Mouse (Mus musculus): ENCODE measurements around the gene Saxo1.

The Saxo1 gene

GRCm38 (mm10) chr4:86558228-86558627 is at the start of gene Saxo1:
Gene Saxo1 (minus strand): TSS chr4:86558328.
- no peaks in the 10 kb centered on the region for H3K27me3 ChIP-seq (ENCODE audit: control insufficient read depth, insufficient read depth, low read length, poor library complexity, severe bottlenecking)
- no peaks in the 10 kb centered on the region for H3K36me3 ChIP-seq (ENCODE audit: control insufficient read depth, insufficient read depth, low read length, poor library complexity, severe bottlenecking)
- no peak for DNase-seq (ENCODE audit: low read depth, low spot score)

GRCm38 (mm10) chr4:86591304-86591703 is 33.2 kb upstream of the Saxo1 start:
- Histone ChIP-seq H3K27me3 (ENCODE audit: control insufficient read depth, insufficient read depth, low read length, poor library complexity, severe bottlenecking) (no peaks in the 10 kb centered on the region; the same call in 1 of the 2 replicates), H3K36me3 (ENCODE audit: control insufficient read depth, insufficient read depth, low read length, poor library complexity, severe bottlenecking) (0 out of 2 replicates have a peak, but pooled peaks cover 2% of the 10 kb centered on the region)
- no peak for DNase-seq (ENCODE audit: low read depth, low spot score)

- H3K36me3 ChIP-seq (ENCODE audit: control insufficient read depth, insufficient read depth, low read length, poor library complexity, severe bottlenecking): peaks cover 8% of the 10 kb centered on the region
- DNase-seq (ENCODE audit: low read depth, low spot score): peak; percentile 87
- H3K27me3 ChIP-seq (ENCODE audit: control insufficient read depth, insufficient read depth, low read length, poor library complexity, severe bottlenecking): no peaks in the 10 kb centered on the region; the same call in 1 of the 2 replicates
Measured at GRCm38 (mm10) chr4:86588236-86588635, 30.1 kb upstream of the Saxo1 start.

- peaks cover 6% of the 10 kb centered on the region for H3K36me3 ChIP-seq (ENCODE audit: control insufficient read depth, insufficient read depth, low read length, poor library complexity, severe bottlenecking)
- DNase-seq (ENCODE audit: low read depth, low spot score): peak; percentile 71
- H3K27me3 ChIP-seq (ENCODE audit: control insufficient read depth, insufficient read depth, low read length, poor library complexity, severe bottlenecking): no peaks in the 10 kb centered on the region
Measured at GRCm38 (mm10) chr4:86580591-86580990, 22.5 kb upstream of the Saxo1 start.

GRCm38 (mm10) chr4:86580056-86580455 is 21.9 kb upstream of the Saxo1 start:
- H3K27me3 ChIP-seq (ENCODE audit: control insufficient read depth, insufficient read depth, low read length, poor library complexity, severe bottlenecking): no peaks in the 10 kb centered on the region
- peaks cover 4% of the 10 kb centered on the region; the same call in 1 of the 2 replicates for H3K36me3 ChIP-seq (ENCODE audit: control insufficient read depth, insufficient read depth, low read length, poor library complexity, severe bottlenecking)
- DNase-seq (ENCODE audit: low read depth, low spot score): peak; percentile 88

GRCm38 (mm10) chr4:86576630-86577225 is 18.6 kb upstream of the Saxo1 start:
- no peak for DNase-seq (ENCODE audit: low read depth, low spot score)
- no peaks in the 10 kb centered on the region for H3K36me3 ChIP-seq (ENCODE audit: control insufficient read depth, insufficient read depth, low read length, poor library complexity, severe bottlenecking)
- no peaks in the 10 kb centered on the region for H3K27me3 ChIP-seq (ENCODE audit: control insufficient read depth, insufficient read depth, low read length, poor library complexity, severe bottlenecking)

- no peak for DNase-seq (ENCODE audit: low read depth, low spot score)
- Histone ChIP-seq H3K36me3 (ENCODE audit: control insufficient read depth, insufficient read depth, low read length, poor library complexity, severe bottlenecking) (no peaks in the 10 kb centered on the region), H3K27me3 (ENCODE audit: control insufficient read depth, insufficient read depth, low read length, poor library complexity, severe bottlenecking) (no peaks in the 10 kb centered on the region)
Measured at GRCm38 (mm10) chr4:86576120-86576541, 18.0 kb upstream of the Saxo1 start.

GRCm38 (mm10) chr4:86575283-86575983 is 17.3 kb upstream of the Saxo1 start, which contains the start of gene Rraga:
Gene Rraga (plus strand): TSS chr4:86575668.
- Histone ChIP-seq H3K27me3 (ENCODE audit: control insufficient read depth, insufficient read depth, low read length, poor library complexity, severe bottlenecking) (no peaks in the 10 kb centered on the region), H3K36me3 (ENCODE audit: control insufficient read depth, insufficient read depth, low read length, poor library complexity, severe bottlenecking) (no peaks in the 10 kb centered on the region)
- peak; percentile 97 for DNase-seq (ENCODE audit: low read depth, low spot score)

- Histone ChIP-seq H3K36me3 (ENCODE audit: control insufficient read depth, insufficient read depth, low read length, poor library complexity, severe bottlenecking) (no peaks in the 10 kb centered on the region), H3K27me3 (ENCODE audit: control insufficient read depth, insufficient read depth, low read length, poor library complexity, severe bottlenecking) (no peaks in the 10 kb centered on the region)
- DNase-seq (ENCODE audit: low read depth, low spot score): no peak
Measured at GRCm38 (mm10) chr4:86574939-86575282, 16.8 kb upstream of the Saxo1 start.

GRCm38 (mm10) chr4:86561061-86561460 is 2.9 kb upstream of the Saxo1 start:
- H3K27me3 ChIP-seq (ENCODE audit: control insufficient read depth, insufficient read depth, low read length, poor library complexity, severe bottlenecking): no peaks in the 10 kb centered on the region
- no peaks in the 10 kb centered on the region for H3K36me3 ChIP-seq (ENCODE audit: control insufficient read depth, insufficient read depth, low read length, poor library complexity, severe bottlenecking)
- no peak for DNase-seq (ENCODE audit: low read depth, low spot score)

GRCm38 (mm10) chr4:86559006-86559405 is 878 bp upstream of the Saxo1 start:
- no peak for DNase-seq (ENCODE audit: low read depth, low spot score)
- Histone ChIP-seq H3K27me3 (ENCODE audit: control insufficient read depth, insufficient read depth, low read length, poor library complexity, severe bottlenecking) (no peaks in the 10 kb centered on the region), H3K36me3 (ENCODE audit: control insufficient read depth, insufficient read depth, low read length, poor library complexity, severe bottlenecking) (no peaks in the 10 kb centered on the region)

GRCm38 (mm10) chr4:86557371-86557770 is 757 bp downstream of the Saxo1 start:
- Histone ChIP-seq H3K27me3 (ENCODE audit: control insufficient read depth, insufficient read depth, low read length, poor library complexity, severe bottlenecking) (no peaks in the 10 kb centered on the region), H3K36me3 (ENCODE audit: control insufficient read depth, insufficient read depth, low read length, poor library complexity, severe bottlenecking) (no peaks in the 10 kb centered on the region)
- DNase-seq (ENCODE audit: low read depth, low spot score): no peak

- peak; percentile 70 for DNase-seq (ENCODE audit: low read depth, low spot score)
- Histone ChIP-seq H3K27me3 (ENCODE audit: control insufficient read depth, insufficient read depth, low read length, poor library complexity, severe bottlenecking) (no peaks in the 10 kb centered on the region), H3K36me3 (ENCODE audit: control insufficient read depth, insufficient read depth, low read length, poor library complexity, severe bottlenecking) (no peaks in the 10 kb centered on the region)
Measured at GRCm38 (mm10) chr4:86555035-86555707, 3.0 kb downstream of the Saxo1 start.

GRCm38 (mm10) chr4:86548332-86548731 is 9.8 kb downstream of the Saxo1 start:
- DNase-seq (ENCODE audit: low read depth, low spot score): no peak
- H3K27me3 ChIP-seq (ENCODE audit: control insufficient read depth, insufficient read depth, low read length, poor library complexity, severe bottlenecking): no peaks in the 10 kb centered on the region
- H3K36me3 ChIP-seq (ENCODE audit: control insufficient read depth, insufficient read depth, low read length, poor library complexity, severe bottlenecking): no peaks in the 10 kb centered on the region

GRCm38 (mm10) chr4:86545615-86546014 is 12.5 kb downstream of the Saxo1 start:
- DNase-seq (ENCODE audit: low read depth, low spot score): no peak
- Histone ChIP-seq H3K27me3 (ENCODE audit: control insufficient read depth, insufficient read depth, low read length, poor library complexity, severe bottlenecking) (no peaks in the 10 kb centered on the region), H3K36me3 (ENCODE audit: control insufficient read depth, insufficient read depth, low read length, poor library complexity, severe bottlenecking) (no peaks in the 10 kb centered on the region)

All from splenic B cell, adult 2 months (primary cell).